Mouse (Mus musculus): ENCODE measurements around the gene Spi1.
"Not testable (repeated sequence)": the region's sequence is repeated elsewhere in the genome, so short reads cannot be mapped to it uniquely, and the experiment has no call there.

Gene Spi1

DNA sequence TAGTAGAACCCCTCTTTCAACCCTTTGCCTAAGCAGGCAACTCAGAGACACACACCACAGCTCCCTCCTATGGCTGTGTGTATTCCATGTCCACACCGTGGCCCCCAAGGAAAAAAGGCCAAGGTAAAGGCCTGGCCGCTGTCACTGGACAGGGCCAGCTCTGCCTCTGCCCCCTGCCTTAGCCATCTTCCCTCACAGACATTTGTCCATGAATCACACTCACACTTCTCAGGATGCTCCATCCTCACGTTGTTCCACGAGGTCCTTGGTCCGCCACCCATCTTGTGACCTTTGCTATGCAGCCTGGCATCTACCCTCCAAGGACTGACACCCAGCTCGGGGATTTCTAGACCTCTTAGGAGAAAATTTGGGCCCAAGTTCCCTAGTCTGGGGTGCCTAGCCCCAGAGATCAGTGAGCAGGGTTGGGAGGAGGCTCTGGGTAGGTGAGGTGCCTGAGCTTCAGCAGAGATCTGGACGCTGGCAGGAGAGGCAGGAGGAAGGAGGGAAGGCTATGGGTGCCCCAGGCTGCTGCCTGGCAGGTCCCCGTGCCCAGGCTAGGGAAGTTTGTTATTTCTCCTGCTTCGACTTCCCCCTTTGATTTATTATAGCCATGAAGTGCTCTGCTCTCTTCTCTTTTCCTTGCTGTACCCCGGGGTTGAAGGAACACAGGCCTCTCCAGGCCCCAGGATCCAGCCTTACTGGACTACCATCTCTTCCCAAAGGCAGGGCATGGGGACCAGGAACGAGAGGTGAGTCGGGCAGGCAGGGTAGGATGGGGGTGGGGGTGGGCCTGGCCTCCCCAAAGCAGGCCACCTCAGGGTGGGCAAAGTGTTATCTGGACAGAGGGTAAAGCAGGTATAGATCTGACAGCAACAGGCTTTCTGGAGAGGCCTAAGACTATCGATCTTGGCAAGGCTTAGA, at the start of gene Spi1:
Gene Spi1 (plus strand): TSS at position 616 of the 921 bp plus-strand sequence.
- DNase-seq (ENCODE audit: low spot score in 2 of 2) = no peak

DNA sequence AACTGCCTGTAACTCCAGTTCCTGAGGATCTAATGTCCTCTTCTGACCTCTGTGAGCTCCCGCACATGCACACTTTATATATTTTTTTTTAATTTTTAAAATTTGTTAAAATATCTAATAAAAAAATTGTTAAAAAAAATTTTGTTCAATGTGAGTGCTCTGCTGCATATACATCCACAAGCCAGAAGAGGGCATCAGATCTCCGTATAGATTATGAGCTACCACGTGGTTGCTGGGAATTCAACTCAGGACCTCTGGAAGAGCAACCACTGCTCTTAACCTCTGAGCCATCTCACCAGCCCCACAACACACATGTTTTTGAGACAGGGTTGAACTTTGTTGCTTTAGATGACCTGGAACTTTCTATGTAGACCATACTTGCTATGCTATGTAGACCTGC, 49.2 kb upstream of the Spi1 start:
- DNase-seq (ENCODE audit: low spot score in 2 of 2) = no peak

DNA sequence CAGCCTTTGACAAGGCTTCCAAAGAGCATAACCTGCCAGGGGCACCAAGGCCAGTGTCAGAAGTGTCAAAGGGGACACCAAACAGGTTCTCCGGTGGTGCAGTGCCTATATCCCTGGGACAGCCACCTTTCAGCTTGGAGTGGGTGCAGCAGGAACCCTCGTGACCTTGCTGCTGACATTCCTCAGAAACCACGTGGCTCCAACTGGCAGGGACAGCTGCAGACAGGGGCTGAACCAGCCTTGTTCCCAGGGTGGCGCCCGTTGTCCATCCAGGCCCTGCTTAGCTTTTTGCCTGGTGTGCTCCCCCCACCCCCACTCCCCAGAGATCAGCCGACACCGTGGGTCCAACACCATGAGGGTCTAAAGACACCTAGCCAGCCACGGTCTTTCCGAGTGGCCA, 46.8 kb upstream of the Spi1 start, which contains the start of gene Rapsn:
Gene Rapsn (plus strand): TSS at position 236 of the 400 bp plus-strand sequence.
- DNase-seq (ENCODE audit: low spot score in 2 of 2) = no peak

DNA sequence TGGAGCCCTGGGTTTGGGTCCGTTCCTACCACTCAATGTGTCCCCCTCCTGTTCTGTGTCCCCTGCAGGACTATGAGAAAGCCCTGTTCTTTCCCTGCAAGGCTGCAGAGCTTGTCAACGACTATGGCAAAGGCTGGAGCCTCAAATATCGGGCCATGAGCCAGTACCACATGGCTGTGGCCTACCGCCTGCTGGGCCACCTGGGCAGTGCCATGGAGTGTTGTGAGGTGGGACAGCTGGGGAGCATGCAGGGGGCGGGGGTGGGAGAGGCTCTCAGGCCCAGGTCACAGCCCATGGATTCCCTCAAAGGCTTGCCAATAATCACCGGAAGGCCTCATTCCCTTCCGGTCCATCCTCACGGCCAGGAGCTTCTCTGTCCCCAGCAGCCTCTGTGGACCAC, 40.4 kb upstream of the Spi1 start:
- no peak for DNase-seq (ENCODE audit: low spot score in 2 of 2)

DNA sequence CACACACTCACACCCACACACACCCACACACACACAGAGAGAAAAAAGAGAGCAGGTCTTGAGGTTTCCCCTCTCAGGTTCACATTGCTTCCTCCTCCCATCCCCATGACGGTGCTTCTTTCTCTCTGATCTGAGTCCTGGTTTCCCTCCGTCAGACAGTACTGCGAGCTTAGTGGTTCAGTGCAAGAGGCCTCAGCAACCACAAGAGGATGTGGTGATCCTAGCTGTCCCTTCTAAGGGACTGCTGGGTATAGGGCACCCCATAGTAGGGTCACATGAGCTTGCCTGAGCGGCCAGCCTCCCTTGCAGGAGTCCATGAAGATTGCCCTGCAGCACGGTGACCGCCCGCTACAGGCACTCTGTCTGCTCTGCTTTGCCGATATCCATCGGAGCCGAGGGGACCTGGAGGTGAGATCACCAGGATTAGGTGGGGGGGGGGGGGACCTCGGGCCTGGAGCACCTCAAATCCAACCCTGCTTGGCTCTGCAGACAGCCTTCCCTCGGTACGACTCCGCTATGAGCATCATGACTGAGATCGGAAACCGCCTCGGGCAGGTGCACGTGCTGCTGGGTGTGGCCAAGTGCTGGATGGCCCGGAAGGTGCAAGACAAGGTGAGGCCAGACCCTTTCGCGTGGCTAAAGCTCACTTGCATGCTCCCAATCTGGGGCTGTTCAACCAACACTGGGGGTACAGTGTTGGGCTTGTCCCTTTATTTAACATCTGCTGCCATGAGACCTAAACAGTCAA, 39.4 kb upstream of the Spi1 start:
- DNase-seq (ENCODE audit: low spot score in 2 of 2) = no peak

DNA sequence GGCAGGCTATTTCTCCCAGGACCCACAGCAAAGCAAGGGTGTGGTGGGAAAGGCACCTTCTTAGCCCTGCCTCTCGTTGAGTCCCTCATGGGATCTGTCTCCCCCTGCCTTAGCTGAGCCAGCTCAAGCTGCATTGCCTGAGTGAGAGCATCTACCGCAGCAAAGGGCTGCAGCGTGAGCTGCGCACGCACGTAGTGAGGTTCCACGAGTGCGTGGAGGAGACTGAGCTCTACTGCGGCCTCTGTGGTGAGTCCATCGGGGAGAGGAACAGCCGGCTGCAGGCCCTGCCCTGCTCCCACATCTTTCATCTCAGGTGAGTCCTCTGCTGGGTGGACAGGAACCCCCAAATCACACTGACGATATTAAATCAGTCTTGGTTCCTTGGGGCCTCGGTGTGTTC, 37.5 kb upstream of the Spi1 start:
- no peak for DNase-seq (ENCODE audit: low spot score in 2 of 2)

DNA sequence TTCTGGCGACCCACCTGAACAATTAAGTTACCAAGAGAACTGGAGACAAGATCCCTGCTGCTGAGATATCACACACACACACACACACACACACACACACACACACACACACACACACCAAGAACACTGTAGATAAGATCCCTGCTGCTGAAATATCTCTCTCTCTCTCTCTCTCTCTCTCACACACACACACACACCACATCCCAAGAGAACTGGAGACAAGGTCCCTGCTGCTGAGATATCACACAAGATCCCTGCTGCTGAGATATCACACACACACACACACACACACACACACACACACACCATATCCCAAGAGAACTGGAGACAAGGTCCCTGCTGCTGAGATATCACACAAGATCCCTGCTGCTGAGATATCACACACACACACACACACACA, 36.4 kb upstream of the Spi1 start:
- DNase-seq (ENCODE audit: low spot score in 2 of 2) = not testable (repeated sequence)

DNA sequence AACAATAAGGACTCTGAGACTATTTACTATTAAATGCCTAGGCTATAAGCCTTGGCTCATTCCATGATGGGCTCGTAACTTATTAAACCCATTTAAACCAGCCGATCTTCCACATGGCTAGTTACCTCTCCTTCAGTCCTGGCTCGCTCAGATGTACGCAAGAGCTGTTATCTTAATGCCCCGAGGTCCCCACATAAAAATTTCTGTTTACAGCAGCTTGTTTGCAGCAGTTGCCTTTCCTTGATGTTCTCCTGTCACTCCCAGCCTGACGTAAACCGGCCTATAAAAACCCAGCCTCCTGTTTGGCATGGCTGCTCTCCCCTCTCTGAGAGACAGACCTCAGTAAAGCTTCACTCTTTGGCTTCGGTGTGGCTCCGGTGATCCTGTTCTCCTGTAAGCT, 34.8 kb upstream of the Spi1 start:
- DNase-seq (ENCODE audit: low spot score in 2 of 2) = no peak

DNA sequence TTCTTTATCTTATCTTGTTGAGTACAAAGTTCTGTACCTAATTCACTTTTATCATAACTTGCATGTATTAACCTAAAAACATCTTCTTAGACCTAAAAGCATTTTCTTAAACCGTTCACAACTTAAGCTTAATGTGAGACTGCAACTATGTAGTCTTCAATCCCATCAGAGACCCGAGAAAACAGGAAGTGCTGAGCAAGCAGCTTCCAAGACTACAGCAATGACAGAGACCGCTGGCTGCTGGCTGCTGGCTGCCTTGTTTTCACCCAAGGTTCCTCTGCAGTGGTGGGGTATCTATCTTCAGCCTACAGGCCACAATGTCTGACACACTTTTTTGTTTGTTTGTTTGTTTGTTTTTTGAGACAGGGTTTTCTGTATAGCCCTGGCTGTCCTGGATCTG, 30.3 kb upstream of the Spi1 start:
- no peak for DNase-seq (ENCODE audit: low spot score in 2 of 2)

DNA sequence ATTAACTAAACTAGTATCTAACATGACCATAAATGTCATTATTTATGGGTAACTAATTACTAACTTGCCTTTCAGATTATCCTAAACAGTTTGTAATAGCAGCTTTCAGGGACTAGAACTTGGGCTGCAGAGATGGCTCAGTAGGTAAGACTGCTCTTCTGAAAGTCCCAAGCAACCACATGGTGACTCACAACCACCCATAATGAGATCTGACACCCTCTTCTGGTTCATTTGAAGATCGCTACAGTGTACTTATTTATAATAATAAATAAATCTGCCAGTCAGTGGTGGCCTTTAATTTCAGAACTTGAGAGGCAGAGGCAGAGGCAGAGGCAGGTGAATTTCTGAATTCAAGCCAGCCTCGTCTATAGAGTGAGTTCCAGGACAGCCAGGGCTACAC, 29.4 kb upstream of the Spi1 start:
- no peak for DNase-seq (ENCODE audit: low spot score in 2 of 2)

DNA sequence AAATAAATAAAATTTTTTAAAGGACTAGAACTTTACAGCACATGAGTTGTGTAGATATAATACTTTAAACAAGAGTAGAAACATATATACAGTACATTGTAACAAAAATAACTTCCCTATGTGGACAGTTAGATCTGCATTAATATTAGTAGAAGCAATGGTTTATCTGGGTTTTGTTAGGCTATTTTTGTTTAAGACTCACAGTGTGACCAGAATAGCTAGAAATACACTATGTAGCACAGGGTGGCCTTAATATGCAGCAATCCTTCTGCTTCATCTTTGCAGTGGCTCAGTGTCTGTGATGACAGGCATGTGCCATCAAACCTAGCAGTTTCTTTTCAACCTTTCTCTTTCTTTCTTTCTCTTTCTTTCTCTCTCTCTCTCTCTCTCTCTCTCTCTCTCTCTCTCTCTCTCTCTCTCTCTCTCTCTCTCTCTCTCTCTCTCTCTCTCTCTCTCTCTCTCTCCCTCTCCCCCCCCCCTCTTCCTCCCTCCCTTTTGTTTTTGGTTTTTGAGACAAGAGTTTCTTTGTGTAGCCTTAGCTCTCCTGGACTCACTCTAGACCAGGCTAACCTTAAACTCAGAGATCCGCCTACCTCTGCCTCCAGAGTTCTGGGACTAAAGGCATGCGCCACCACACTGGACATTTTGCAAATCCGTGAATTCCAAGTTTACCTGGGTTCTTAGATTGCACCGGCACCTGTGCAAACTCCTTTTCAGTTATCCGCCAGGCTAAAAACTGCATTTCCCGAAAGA, 28.8 kb upstream of the Spi1 start:
- no peak for DNase-seq (ENCODE audit: low spot score in 2 of 2)

DNA sequence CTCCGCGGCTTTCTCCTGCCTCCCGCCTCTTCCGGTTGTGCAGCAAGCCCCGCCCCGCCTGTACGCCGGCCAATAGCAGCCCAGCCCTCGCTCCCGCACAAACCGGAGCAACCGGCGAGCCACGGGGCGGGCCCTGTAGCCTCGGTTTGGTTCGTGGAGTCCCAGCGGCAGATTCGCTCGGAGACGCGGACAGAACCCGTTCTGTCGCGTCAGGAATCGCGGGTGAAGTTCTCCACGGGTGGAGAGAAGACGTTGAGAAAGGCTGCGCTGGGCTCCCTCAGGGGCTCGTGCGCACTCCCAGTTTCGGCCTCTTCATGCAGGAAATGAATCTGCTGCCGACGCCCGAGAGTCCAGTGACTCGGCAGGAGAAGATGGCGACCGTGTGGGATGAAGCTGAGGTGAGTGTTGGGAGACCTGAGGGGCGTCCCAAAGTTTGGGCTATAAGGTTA, 28.2 kb upstream of the Spi1 start, which contains the start of gene Psmc3:
Gene Psmc3 (plus strand): TSS at position 76 of the 449 bp plus-strand sequence.
- peak; percentile 98 for DNase-seq (ENCODE audit: low spot score in 2 of 2)

DNA sequence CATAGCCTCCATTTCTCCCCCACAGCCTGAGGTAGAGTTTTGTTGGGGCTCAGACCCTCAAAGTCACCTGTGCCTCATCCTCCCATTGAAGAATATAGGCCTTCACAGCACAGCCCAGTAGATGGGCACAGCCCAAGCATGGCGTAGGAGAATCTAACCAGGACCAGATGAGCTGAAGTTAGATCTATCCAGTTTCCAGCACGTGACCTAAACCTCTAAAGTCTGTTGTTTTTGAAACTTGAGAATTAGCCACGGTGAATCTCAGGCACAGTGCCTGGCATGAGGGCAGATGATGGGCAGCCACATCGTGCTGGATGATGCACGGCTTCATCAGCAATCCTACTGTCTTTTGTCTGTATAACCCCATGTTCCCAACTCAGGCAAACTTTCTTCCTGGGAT, 23.8 kb upstream of the Spi1 start:
- no peak for DNase-seq (ENCODE audit: low spot score in 2 of 2)

DNA sequence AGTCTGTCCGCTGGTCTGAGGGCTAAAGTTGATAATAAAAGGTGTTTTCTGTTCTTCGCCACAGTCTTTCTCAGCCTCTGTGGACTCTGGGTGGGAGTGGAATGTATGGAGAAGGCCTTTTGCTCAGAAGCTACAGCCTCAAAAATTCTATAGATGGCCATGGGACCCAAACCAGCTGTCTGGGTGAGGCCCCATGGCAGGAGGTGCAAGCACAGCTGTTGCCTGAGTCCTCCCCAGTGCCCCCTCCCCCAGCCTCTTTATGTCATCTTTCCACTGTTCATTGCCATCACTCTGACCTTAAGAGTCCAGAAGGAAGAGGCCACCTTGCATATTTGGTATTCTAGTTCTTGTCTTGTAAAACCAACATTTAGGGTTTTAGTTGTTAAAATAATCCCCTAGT, 22.8 kb upstream of the Spi1 start:
- no peak for DNase-seq (ENCODE audit: low spot score in 2 of 2)

DNA sequence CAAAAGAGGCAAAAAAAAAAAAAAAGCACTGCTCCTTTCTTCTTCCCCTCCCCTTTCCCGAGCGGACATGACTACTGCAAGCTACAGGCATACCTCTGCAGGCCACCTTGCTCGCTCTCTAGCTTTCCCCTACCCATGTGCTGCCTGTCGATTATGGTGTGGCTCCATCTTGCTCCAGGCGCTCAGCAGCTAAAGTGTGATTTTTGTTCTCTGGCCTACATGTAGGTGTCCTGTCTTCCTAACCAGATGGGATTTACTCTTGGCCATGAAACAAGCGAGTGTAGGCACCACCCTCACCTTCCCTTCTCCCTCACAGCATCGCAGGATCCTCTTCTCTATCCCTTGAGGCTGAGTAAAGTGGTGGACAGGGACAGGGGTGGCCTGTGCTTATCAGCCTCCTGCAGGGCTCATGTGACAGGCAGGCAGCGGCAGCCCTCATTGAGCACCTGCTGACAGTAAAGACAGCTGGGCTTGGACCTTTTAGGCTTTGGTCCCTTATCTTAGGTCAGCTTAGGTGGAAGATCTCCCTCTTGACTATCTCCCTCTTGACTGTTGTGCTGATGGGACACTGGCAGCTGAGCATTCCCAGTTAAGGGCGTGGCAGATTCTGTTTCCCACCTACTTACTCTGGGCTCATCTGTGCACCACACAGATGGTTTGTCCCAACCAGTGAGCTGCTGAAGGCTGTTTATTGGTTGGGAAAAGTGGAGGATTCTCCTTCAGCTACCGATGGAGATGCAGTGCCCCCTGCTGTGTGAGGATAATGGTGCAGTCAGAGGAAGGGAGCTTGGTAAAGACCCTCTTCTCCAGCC, 21.4 kb upstream of the Spi1 start:
- peak; percentile 82 to 86 for DNase-seq (ENCODE audit: low spot score in 2 of 2)

DNA sequence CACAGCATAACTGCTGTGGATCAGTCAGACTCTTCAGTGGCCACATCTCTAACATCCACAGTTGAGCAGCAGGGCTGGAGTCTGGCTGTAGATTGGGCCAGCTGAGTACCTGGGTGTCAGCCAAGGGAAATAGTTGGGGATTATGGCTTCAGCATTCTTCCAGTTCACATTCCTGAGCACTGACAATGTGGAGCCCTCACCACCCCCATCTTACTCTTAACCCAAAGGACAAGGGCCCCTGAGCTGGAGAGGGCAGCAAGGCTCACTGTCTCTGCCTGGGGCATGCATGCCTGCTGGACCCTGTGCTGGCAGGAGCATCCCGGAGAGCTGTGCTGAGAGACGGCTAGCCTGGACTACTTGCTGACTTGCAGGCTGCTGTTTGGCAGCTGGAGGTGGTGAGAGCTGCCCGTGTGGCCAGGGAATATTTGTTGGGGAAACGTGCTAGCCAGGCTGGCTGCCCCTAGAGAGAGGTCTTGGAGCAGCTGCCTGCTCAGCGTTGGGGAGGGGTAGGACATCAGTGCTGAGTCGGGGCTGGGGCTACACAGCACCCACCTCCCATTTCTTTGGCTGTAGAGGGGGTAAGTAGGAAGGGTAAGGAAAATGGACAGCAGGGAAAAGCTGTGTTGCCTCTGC, 20.2 kb upstream of the Spi1 start:
- DNase-seq (ENCODE audit: low spot score in 2 of 2) = no peak

DNA sequence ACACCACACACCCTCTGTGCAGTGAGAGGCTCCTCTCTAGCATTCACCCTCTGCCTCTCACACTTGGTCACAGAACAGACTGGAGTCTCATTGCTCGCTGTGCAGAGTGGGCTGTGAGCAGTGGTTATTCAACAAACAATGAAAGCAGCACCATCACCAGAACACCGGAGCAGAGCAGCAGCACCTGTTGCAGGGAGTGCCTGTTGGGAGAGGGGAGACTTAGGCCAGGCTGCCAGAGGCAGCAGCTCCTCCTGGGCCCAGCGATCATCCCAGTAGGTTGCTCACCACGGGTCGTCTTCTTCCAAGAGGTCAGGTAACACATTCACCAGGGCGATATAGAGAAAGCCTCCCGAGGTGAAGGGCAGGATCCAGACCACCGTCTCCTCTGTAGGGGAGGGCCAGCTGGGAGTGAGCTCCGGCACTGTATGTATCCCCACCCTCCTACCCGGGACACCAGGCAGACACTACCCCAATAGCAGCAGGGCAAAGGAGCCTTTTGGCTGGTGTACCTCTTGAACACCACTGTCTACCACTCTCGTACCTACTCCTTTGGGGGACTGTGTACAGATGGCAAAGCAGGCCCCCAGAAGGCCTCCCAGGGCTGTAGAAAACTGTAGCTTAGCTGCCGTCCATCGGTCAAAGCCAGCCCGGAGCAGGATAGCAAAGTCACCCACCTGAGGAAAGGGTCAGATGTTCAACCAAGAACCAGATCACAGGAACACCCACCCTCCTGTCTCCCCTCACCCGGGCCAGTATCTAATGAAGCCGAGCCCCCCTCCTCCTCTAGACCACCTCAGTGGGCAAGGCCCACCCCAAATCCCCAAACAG, 19.2 kb upstream of the Spi1 start:
- DNase-seq (ENCODE audit: low spot score in 2 of 2) = no peak

DNA sequence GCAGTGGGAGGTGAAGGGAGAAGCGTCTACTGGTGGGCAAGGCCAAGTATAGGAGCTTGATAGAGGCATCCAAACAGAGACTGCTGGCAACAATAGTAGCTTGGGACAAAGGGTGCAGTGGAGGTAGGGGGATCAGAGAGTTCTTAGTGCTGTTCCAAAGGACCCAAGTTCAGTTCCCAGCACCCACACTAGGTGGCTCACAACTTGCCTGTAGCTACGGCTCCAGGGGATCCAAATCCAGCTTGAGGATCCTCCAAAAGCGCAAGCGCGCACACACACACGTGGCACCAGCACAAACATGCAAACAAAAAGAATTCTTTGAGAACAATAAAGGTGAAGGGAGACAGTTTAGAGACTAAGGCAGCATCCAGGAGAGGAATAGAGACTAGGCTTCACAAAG, 18.0 kb upstream of the Spi1 start:
- DNase-seq (ENCODE audit: low spot score in 2 of 2) = peak in 1 of 2 experiments; percentile 29

DNA sequence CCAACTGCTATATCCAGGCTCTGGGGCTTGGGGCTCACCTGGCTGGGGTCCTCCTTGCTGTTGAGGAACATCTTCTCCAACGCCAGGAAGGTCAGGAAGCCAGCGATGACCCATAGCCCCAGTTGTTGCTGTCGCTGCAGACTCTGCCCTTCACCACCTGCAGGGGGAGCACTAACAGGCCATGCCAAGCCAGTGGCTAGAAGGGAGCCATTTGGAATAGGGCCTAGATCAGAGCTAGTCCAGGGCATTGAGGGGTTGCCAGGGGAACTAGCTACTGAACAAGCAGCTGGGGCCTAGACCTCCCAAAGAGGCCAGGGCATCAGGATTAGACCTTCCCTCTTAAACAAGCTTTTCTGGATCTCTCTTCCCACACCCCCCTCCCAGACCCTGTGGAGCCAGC, 16.6 kb upstream of the Spi1 start:
- peak; percentile 76 for DNase-seq (ENCODE audit: low spot score in 2 of 2)

DNA sequence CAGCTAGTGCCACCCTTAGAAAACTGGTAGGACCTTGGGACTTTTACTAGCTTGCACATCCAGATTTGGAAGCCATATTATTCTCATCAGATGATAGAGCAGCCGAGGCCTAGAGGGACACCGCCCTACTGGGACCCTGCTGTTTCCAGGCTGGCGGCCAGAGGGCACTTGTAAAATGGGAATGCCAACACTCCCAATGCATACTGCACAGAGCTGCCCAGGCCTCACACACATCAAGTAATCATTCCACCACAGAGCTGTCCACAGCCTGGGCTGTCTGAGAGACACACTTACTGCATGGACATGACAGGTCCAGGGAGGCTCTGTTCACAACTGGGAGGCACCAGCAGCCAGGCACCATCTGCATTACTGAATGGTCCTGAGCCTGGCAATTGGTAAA, 15.7 kb upstream of the Spi1 start:
- no peak for DNase-seq (ENCODE audit: low spot score in 2 of 2)

Data from right cerebral cortex, postnatal 10 days (tissue).